In genomic region chrX:73910451-73910850, GRCm38 (mm10) we compare ENCODE assay signal across 14 mouse cellular contexts. TPM values are rescaled to one million over a fixed set of nuclear protein-coding genes. Genes with fewer than 3 reads are reported as not detected.
DNase-seq lines count a peak whose midpoint lies in the region; ATAC-seq and TF ChIP-seq lines count a peak whose summit lies in the region.
"Had no signal": no experiment of that assay in that cellular context is flagged by ENCODE, and none has a peak within 500 bp of the region (broad histone marks: within the 10 kb centered on the region; RNA-seq: fewer than 3 reads in every experiment).

No protein-coding gene starts in this region.

- no peak for ATAC-seq in heart, embryonic 15.5 days (replicated peaks; ENCODE audit: insufficient number of reproducible peaks, insufficient read depth, low FRiP score, low read depth)
- ATAC-seq in intestine, embryonic 16.5 days: no peak
- no peak for ATAC-seq in monocyte, adult 5-6 weeks (replicated peaks; ENCODE audit: insufficient number of reproducible peaks, low FRiP score, low TSS enrichment, poor library complexity, severe bottlenecking)
- ATAC-seq: forebrain, embryonic 14.5 days; midbrain, embryonic 15.5 days had no signal

- H3K9me3 ChIP-seq in heart, embryonic 15.5 days (replicated peaks): no peaks in the 10 kb centered on the region
- no peaks in the 10 kb centered on the region for H3K9me3 ChIP-seq in intestine, embryonic 16.5 days (ENCODE audit: control insufficient read depth, low read length)
- H3K9me3 ChIP-seq: hindbrain, embryonic 12.5 days; midbrain, embryonic 15.5 days had no signal

- H3K36me3 ChIP-seq in heart, embryonic 15.5 days: no peaks in the 10 kb centered on the region
- peaks cover 11% of the 10 kb centered on the region; the same call in 1 of the 2 replicates for H3K36me3 ChIP-seq in thymus, adult 2 months (ENCODE audit: control insufficient read depth, insufficient read depth, low read length)
- H3K36me3 ChIP-seq in intestine, embryonic 16.5 days (ENCODE audit: control insufficient read depth, insufficient read depth, low read length): no peaks in the 10 kb centered on the region
- H3K36me3 ChIP-seq: hindbrain, embryonic 12.5 days; midbrain, embryonic 15.5 days had no signal

- no peak overlapping the region for H3K27ac ChIP-seq in heart, embryonic 15.5 days
- peak overlapping the region; percentile 99 for H3K27ac ChIP-seq in thymus, adult 2 months (ENCODE audit: control insufficient read depth, insufficient read depth, low read length)
- H3K27ac ChIP-seq in intestine, embryonic 16.5 days (ENCODE audit: low read length): no peak overlapping the region
- H3K27ac ChIP-seq in layer of hippocampus, adult 2 months: no peak overlapping the region
- H3K27ac ChIP-seq: hindbrain, embryonic 12.5 days; midbrain, embryonic 15.5 days had no signal

- no peak for TF ChIP-seq POLR2A in thymus, adult 2 months (IDR thresholded peaks at IDR 0.05; ENCODE audit: control insufficient read depth, extremely low read depth, insufficient read depth, low read length, poor library complexity)

- peak overlapping the region; percentile 43; the same call in 1 of the 2 replicates for H3K4me2 ChIP-seq in heart, embryonic 15.5 days
- H3K4me2 ChIP-seq in intestine, embryonic 16.5 days (ENCODE audit: low read depth, low read length): no peak overlapping the region

- TF ChIP-seq CTCF in thymus, adult 2 months (IDR thresholded peaks at IDR 0.05; ENCODE audit: borderline replicate concordance, control insufficient read depth, extremely low read depth, insufficient read depth, low read length, poor library complexity): no peak
- TF ChIP-seq CTCF in layer of hippocampus, adult 2 months (conservative IDR thresholded peaks at IDR 0.05): no peak

- no peak overlapping the region for H3K9ac ChIP-seq in heart, embryonic 15.5 days
- 0 out of 2 replicates have a peak overlapping the region, but pooled peaks have one; percentile 37 for H3K9ac ChIP-seq in intestine, embryonic 16.5 days (ENCODE audit: low read depth, low read length)
- H3K9ac ChIP-seq: hindbrain, embryonic 12.5 days; midbrain, embryonic 15.5 days had no signal

- H3K27me3 ChIP-seq in heart, embryonic 15.5 days: no peaks in the 10 kb centered on the region
- H3K27me3 ChIP-seq in thymus, adult 2 months (ENCODE audit: control insufficient read depth, insufficient read depth, low read length): no peaks in the 10 kb centered on the region
- H3K27me3 ChIP-seq in intestine, embryonic 16.5 days (replicated peaks; ENCODE audit: control insufficient read depth, insufficient read depth, low read length): no peaks in the 10 kb centered on the region
- H3K27me3 ChIP-seq: midbrain, embryonic 15.5 days had no signal

- no peak overlapping the region for H3K4me3 ChIP-seq in heart, embryonic 15.5 days
- H3K4me3 ChIP-seq in thymus, adult 2 months (ENCODE audit: control insufficient read depth, insufficient read depth, low read length): peak overlapping the region; percentile 89
- H3K4me3 ChIP-seq in intestine, embryonic 16.5 days (ENCODE audit: low read length): peak overlapping the region; percentile 23; the same call in 1 of the 2 replicates
- H3K4me3 ChIP-seq in layer of hippocampus, adult 2 months: no peak overlapping the region
- H3K4me3 ChIP-seq: hindbrain, embryonic 12.5 days; midbrain, embryonic 15.5 days had no signal

- DNase-seq in heart, adult 18-20 months: no peak
- DNase-seq in thymus, adult 2 months: no peak
- no peak for DNase-seq in thymus, postnatal 10 days (ENCODE audit: low spot score in 2 of 2)
- DNase-seq in ovary, postnatal 36 days (ENCODE audit: low spot score): no peak
- no peak for DNase-seq in layer of hippocampus, adult 2 months (ENCODE audit: low spot score in 2 of 2)
- DNase-seq: gastrocnemius, postnatal 25 days; right cerebral cortex, postnatal 25 days had no signal

- peaks cover 4% of the 10 kb centered on the region; the same call in 1 of the 2 replicates for H3K4me1 ChIP-seq in heart, embryonic 15.5 days (replicated peaks)
- peaks cover 25% of the 10 kb centered on the region for H3K4me1 ChIP-seq in thymus, adult 2 months (replicated peaks; ENCODE audit: control insufficient read depth, insufficient read depth, low read length)
- no peaks in the 10 kb centered on the region for H3K4me1 ChIP-seq in intestine, embryonic 16.5 days (ENCODE audit: control insufficient read depth, insufficient read depth, low read length)

RNA-seq across cellular contexts. Expression of gene Arhgap4, which starts 11.2 kb away (rescaled TPM):
- 1.2 and 5.5 TPM in 2 replicates for polyA plus RNA-seq in heart, embryonic 15.5 days (2015; fragmentation: Nextera tagmentation; extraction: Ambion mirVana)
- 1 to 10 TPM in 1 of 2 experiments, under 1 TPM in 1; 0.72 to 3.8 TPM for total RNA-seq in heart, adult 18-20 months (2021)
- 574 and 583 TPM in 2 replicates for polyA plus RNA-seq in thymus, adult 2 months (2012; rRNA removed)
- 5.7 and 6.8 TPM in 2 replicates for polyA plus RNA-seq in intestine, embryonic 16.5 days (2015; fragmentation: Nextera tagmentation; extraction: Ambion mirVana)
- total RNA-seq in layer of hippocampus, adult 2 months (2021): 1 to 10 TPM; 5.3 to 7.2 TPM
- total RNA-seq in monocyte, adult 5-6 weeks (2017): 164 to 232 TPM (median 166 TPM) in 3 replicates

RNA-seq across cellular contexts. Expression of gene Naa10, which starts 11.3 kb away (rescaled TPM):
- polyA plus RNA-seq in heart, embryonic 15.5 days (2015; fragmentation: Nextera tagmentation; extraction: Ambion mirVana): 84.5 and 90.5 TPM in 2 replicates
- total RNA-seq in heart, adult 18-20 months (2021): 10 to 100 TPM; 56.6 to 58.6 TPM
- 82.0 and 102 TPM in 2 replicates for polyA plus RNA-seq in thymus, adult 2 months (2012; rRNA removed)
- 170 and 184 TPM in 2 replicates for polyA plus RNA-seq in intestine, embryonic 16.5 days (2015; fragmentation: Nextera tagmentation; extraction: Ambion mirVana)
- 10 to 100 TPM; 68.0 to 72.0 TPM for total RNA-seq in layer of hippocampus, adult 2 months (2021)
- 32.0 to 50.3 TPM (median 42.9 TPM) in 3 replicates for total RNA-seq in monocyte, adult 5-6 weeks (2017)

RNA-seq across cellular contexts. Expression of gene L1cam, which starts 14.5 kb away (rescaled TPM):
- polyA plus RNA-seq in heart, embryonic 15.5 days (2015; fragmentation: Nextera tagmentation; extraction: Ambion mirVana): 0.25 and 2.3 TPM in 2 replicates
- total RNA-seq in heart, adult 18-20 months (2021): 1 to 10 TPM; 3.7 to 4.1 TPM
- polyA plus RNA-seq in thymus, adult 2 months (2012; rRNA removed): 7.1 and 7.5 TPM in 2 replicates
- 6.9 and 8.8 TPM in 2 replicates for polyA plus RNA-seq in intestine, embryonic 16.5 days (2015; fragmentation: Nextera tagmentation; extraction: Ambion mirVana)
- 100 to 1,000 TPM; 118 to 139 TPM for total RNA-seq in layer of hippocampus, adult 2 months (2021)
- 59.8 to 83.7 TPM (median 81.0 TPM) in 3 replicates for total RNA-seq in monocyte, adult 5-6 weeks (2017)

RNA-seq across cellular contexts. Expression of gene Avpr2, which starts 18.5 kb away (rescaled TPM):
- 0.04 and 0.22 TPM in 2 replicates for polyA plus RNA-seq in heart, embryonic 15.5 days (2015; fragmentation: Nextera tagmentation; extraction: Ambion mirVana)
- not detected for total RNA-seq in heart, adult 18-20 months (2021)
- 0.06 and 0.26 TPM in 2 replicates for polyA plus RNA-seq in thymus, adult 2 months (2012; rRNA removed)
- 0.06 and 0.17 TPM in 2 replicates for polyA plus RNA-seq in intestine, embryonic 16.5 days (2015; fragmentation: Nextera tagmentation; extraction: Ambion mirVana)
- total RNA-seq in layer of hippocampus, adult 2 months (2021): not detected
- total RNA-seq in monocyte, adult 5-6 weeks (2017): 0.96 to 1.9 TPM (median 1.3 TPM) in 3 replicates
- total RNA-seq: gastrocnemius, postnatal 25 days; left cerebral cortex, postnatal 10 days had no signal
- polyA plus RNA-seq: forebrain, embryonic 14.5 days had no signal

RNA-seq across cellular contexts. Expression of gene Renbp, which starts 20.2 kb away (rescaled TPM):
- 52.0 and 53.5 TPM in 2 replicates for polyA plus RNA-seq in heart, embryonic 15.5 days (2015; fragmentation: Nextera tagmentation; extraction: Ambion mirVana)
- total RNA-seq in heart, adult 18-20 months (2021): 1 to 10 TPM; 5.5 to 7.3 TPM
- 13.7 and 16.1 TPM in 2 replicates for polyA plus RNA-seq in thymus, adult 2 months (2012; rRNA removed)
- 351 and 523 TPM in 2 replicates for polyA plus RNA-seq in intestine, embryonic 16.5 days (2015; fragmentation: Nextera tagmentation; extraction: Ambion mirVana)
- 1 to 10 TPM; 4.5 to 6.2 TPM for total RNA-seq in layer of hippocampus, adult 2 months (2021)
- total RNA-seq in monocyte, adult 5-6 weeks (2017): 15.9 to 27.6 TPM (median 20.8 TPM) in 3 replicates

Comparison
In these comparisons a context has a peak if more than half of its experiments do, and no peak if none do; other contexts are left out.
1. H3K4me3 ChIP-seq: peak in thymus, adult 2 months (single experiment) and intestine, embryonic 16.5 days (single experiment); none in heart, embryonic 15.5 days (single experiment) and layer of hippocampus, adult 2 months (single experiment).
2. RNA of gene Arhgap4, which starts 11.2 kb away (total RNA-seq): 164 to 232 TPM in monocyte, adult 5-6 weeks; 5.3 to 7.2 TPM in layer of hippocampus, adult 2 months and 0.72 to 3.8 TPM in heart, adult 18-20 months; every median in the first group is over 10 times any median in the second.
3. RNA of gene L1cam, which starts 14.5 kb away (total RNA-seq): 118 to 139 TPM in layer of hippocampus, adult 2 months and 59.8 to 83.7 TPM in monocyte, adult 5-6 weeks; 3.7 to 4.1 TPM in heart, adult 18-20 months; every median in the first group is over 10 times any median in the second.